Mouse (Mus musculus) liver, postnatal 0 days (tissue): ENCODE data around the gene Zfp654. TPM values are rescaled to one million over a fixed set of nuclear protein-coding genes. Genes with fewer than 3 reads are reported as not detected.
A peak's percentile ranks its signal among the peaks of the same experiment; 100 is the strongest.

Experiments
- ATAC-seq: fragments of 200-750 bp; cut with Nextera tagmentation; 2 replicates; pipeline ENCODE4 v1.8.0; 2017; ENCODE audit warnings: mild to moderate bottlenecking, moderate library complexity
- DNase-seq: peaks from one replicate; pipeline ENCODE4 v3.0.0-alpha.2; 2016
- H3K27ac ChIP-seq: fragments of 300-500 bp; sonication (generic); 2 replicates; pipeline ENCODE4 v1.5.1; 2014; ENCODE audit warnings: antibody characterized with exemption, moderate library complexity, mild to moderate bottlenecking, low read depth
- H3K27me3 ChIP-seq: fragments of 300-500 bp; sonication (generic); 2 replicates; pipeline ENCODE4 v1.6.1; 2014; ENCODE audit warnings: low read length, control low read depth, mixed read lengths; ENCODE audit not compliant: insufficient read depth
- H3K36me3 ChIP-seq: fragments of 300-500 bp; sonication (generic); replicated peaks from 2 replicates; pipeline ENCODE4 v1.6.1; 2014; ENCODE audit warnings: mild to moderate bottlenecking, control low read depth, low read length, moderate library complexity, mixed read lengths; ENCODE audit not compliant: insufficient read depth
- H3K4me1 ChIP-seq: fragments of 300-500 bp; sonication (generic); 2 replicates; pipeline ENCODE4 v1.6.1; 2014; ENCODE audit warnings: antibody characterized with exemption, mild to moderate bottlenecking, control low read depth; ENCODE audit not compliant: insufficient read depth
- H3K4me2 ChIP-seq: fragments of 300-500 bp; sonication (generic); 2 replicates; pipeline ENCODE4 v1.6.1; 2014; ENCODE audit warnings: low read depth, mild to moderate bottlenecking, low read length, moderate library complexity, mixed read lengths
- H3K4me3 ChIP-seq: fragments of 300-500 bp; sonication (generic); 2 replicates; pipeline ENCODE4 v1.5.1; 2014; ENCODE audit warnings: low read depth, low read length
- H3K9ac ChIP-seq: fragments of 300-500 bp; sonication (generic); replicated peaks from 2 replicates; pipeline ENCODE4 v1.6.1; 2014; ENCODE audit warnings: mild to moderate bottlenecking, moderate library complexity
- H3K9me3 ChIP-seq: fragments of 300-500 bp; sonication (generic); 2 replicates; pipeline ENCODE4 v1.6.1; 2016; ENCODE audit warnings: mild to moderate bottlenecking, control low read depth, low read length, mixed read lengths
- CTCF ChIP-seq: sonication (generic); IDR thresholded peaks from 2 replicates; pipeline ENCODE4 v1.5.1; 2016; ENCODE audit warnings: antibody characterized with exemption, low read depth
- EP300 ChIP-seq: IDR thresholded peaks from 2 replicates; pipeline ENCODE4 v1.6.1; 2016; ENCODE audit warnings: antibody characterized with exemption, low read depth, mild to moderate bottlenecking
- WGBS: fragments of 180-500 bp; shearing (Covaris S2); extraction: QIAGEN DNeasy Blood & Tissue Kit; methylation state at CpG from one replicate; pipeline ENCODE4 v1.1.7; 2014; ENCODE audit not compliant: insufficient replicate concordance; 5-methylcytosine and 5-hydroxymethylcytosine counted together
- polyA plus RNA-seq: library from polyadenylated mRNA; unstranded; fragments of >200 nt; fragmentation: Nextera tagmentation; extraction: Ambion mirVana; gene quantifications from 2 replicates; pipeline ENCODE4 v1.2.1, GENCODE M21; 2015

Gene Zfp654
- polyA plus RNA-seq, 1 experiment from 2014 or later = 2.1 TPM

- DNase-seq (peak; percentile 68), ATAC-seq (no peak)
- TF ChIP-seq EP300 (no peak), CTCF (no peak)
- 2% methylated on average over 16 of the region's 16 CpGs for WGBS
- Histone ChIP-seq H3K4me1 (peaks cover 10% of the 10 kb centered on the region; the same call in 1 of the 2 replicates), H3K27ac (peak overlapping the region; percentile 100), H3K9ac (peak overlapping the region; percentile 93), H3K4me2 (peak overlapping the region; percentile 92), H3K27me3 (no peaks in the 10 kb centered on the region), H3K9me3 (no peaks in the 10 kb centered on the region), H3K4me3 (peak overlapping the region; percentile 95), H3K36me3 (peaks cover 14% of the 10 kb centered on the region)
Observed at GRCm38 (mm10) chr16:64850287-64851084, 966 bp downstream of the Zfp654 start.

GRCm38 (mm10) chr16:64845947-64846346, 5.5 kb downstream of the Zfp654 start:
- H3K27ac ChIP-seq = no peak overlapping the region
- 87% methylated on average over 8 of the region's 8 CpGs for WGBS
- DNase-seq (peak; percentile 21), ATAC-seq (no peak)
- H3K9ac ChIP-seq = no peak overlapping the region
- no peaks in the 10 kb centered on the region for H3K36me3 ChIP-seq
- H3K4me3 ChIP-seq = no peak overlapping the region
- H3K4me1 ChIP-seq = peaks cover 13% of the 10 kb centered on the region
- H3K9me3 ChIP-seq = no peaks in the 10 kb centered on the region
- H3K4me2 ChIP-seq = no peak overlapping the region
- TF ChIP-seq CTCF = peak; percentile 61
- TF ChIP-seq EP300 = no peak
- H3K27me3 ChIP-seq = no peaks in the 10 kb centered on the region

- TF ChIP-seq CTCF = no peak
- no peak for TF ChIP-seq EP300
- Histone ChIP-seq H3K9me3 (no peaks in the 10 kb centered on the region), H3K4me2 (0 out of 2 replicates have a peak overlapping the region, but pooled peaks have one; percentile 1), H3K4me1 (peaks cover 12% of the 10 kb centered on the region), H3K4me3 (no peak overlapping the region), H3K27me3 (no peaks in the 10 kb centered on the region), H3K9ac (no peak overlapping the region), H3K27ac (no peak overlapping the region), H3K36me3 (no peaks in the 10 kb centered on the region)
- DNase-seq (no peak), ATAC-seq (no peak)
- WGBS = 89% methylated on average over 3 of the region's 3 CpGs
Observed at GRCm38 (mm10) chr16:64842374-64842729, 9.1 kb downstream of the Zfp654 start.

GRCm38 (mm10) chr16:64841481-64842373, 9.7 kb downstream of the Zfp654 start:
- 68% methylated on average over 5 of the region's 5 CpGs for WGBS
- H3K4me1 ChIP-seq = peaks cover 17% of the 10 kb centered on the region
- DNase-seq = no peak
- H3K36me3 ChIP-seq = no peaks in the 10 kb centered on the region
- ATAC-seq = peak; percentile 70
- 0 out of 2 replicates have a peak overlapping the region, but pooled peaks have one; percentile 1 for H3K4me2 ChIP-seq
- no peaks in the 10 kb centered on the region for H3K27me3 ChIP-seq
- no peaks in the 10 kb centered on the region for H3K9me3 ChIP-seq
- TF ChIP-seq EP300 (peak; percentile 81), CTCF (no peak)
- peak overlapping the region; percentile 26 for H3K27ac ChIP-seq
- no peak overlapping the region for H3K9ac ChIP-seq
- no peak overlapping the region for H3K4me3 ChIP-seq

- Histone ChIP-seq H3K36me3 (no peaks in the 10 kb centered on the region), H3K9me3 (no peaks in the 10 kb centered on the region), H3K4me2 (no peak overlapping the region), H3K4me1 (peaks cover 18% of the 10 kb centered on the region), H3K9ac (no peak overlapping the region), H3K4me3 (no peak overlapping the region), H3K27ac (no peak overlapping the region), H3K27me3 (no peaks in the 10 kb centered on the region)
- TF ChIP-seq EP300 (no peak), CTCF (no peak)
- no peak for DNase-seq
- 92% methylated on average over 2 of the region's 2 CpGs for WGBS
- ATAC-seq = no peak
Observed at GRCm38 (mm10) chr16:64836709-64837108, 14.7 kb downstream of the Zfp654 start.

- no peak overlapping the region for H3K27ac ChIP-seq
- no peak for DNase-seq
- no peaks in the 10 kb centered on the region for H3K27me3 ChIP-seq
- WGBS = 55% methylated on average over 1 of the region's 1 CpGs
- no peaks in the 10 kb centered on the region for H3K36me3 ChIP-seq
- peaks cover 15% of the 10 kb centered on the region for H3K4me1 ChIP-seq
- H3K9me3 ChIP-seq = no peaks in the 10 kb centered on the region
- TF ChIP-seq EP300 (no peak), CTCF (no peak)
- ATAC-seq = no peak
- H3K9ac ChIP-seq = no peak overlapping the region
- no peak overlapping the region for H3K4me3 ChIP-seq
- no peak overlapping the region for H3K4me2 ChIP-seq
Observed at GRCm38 (mm10) chr16:64835996-64836545, 15.4 kb downstream of the Zfp654 start.
